Mouse (Mus musculus): ENCODE measurements around the gene Stard3.
A peak's percentile ranks its signal among the peaks of the same experiment; 100 is the strongest.

Stard3 gene

DNA sequence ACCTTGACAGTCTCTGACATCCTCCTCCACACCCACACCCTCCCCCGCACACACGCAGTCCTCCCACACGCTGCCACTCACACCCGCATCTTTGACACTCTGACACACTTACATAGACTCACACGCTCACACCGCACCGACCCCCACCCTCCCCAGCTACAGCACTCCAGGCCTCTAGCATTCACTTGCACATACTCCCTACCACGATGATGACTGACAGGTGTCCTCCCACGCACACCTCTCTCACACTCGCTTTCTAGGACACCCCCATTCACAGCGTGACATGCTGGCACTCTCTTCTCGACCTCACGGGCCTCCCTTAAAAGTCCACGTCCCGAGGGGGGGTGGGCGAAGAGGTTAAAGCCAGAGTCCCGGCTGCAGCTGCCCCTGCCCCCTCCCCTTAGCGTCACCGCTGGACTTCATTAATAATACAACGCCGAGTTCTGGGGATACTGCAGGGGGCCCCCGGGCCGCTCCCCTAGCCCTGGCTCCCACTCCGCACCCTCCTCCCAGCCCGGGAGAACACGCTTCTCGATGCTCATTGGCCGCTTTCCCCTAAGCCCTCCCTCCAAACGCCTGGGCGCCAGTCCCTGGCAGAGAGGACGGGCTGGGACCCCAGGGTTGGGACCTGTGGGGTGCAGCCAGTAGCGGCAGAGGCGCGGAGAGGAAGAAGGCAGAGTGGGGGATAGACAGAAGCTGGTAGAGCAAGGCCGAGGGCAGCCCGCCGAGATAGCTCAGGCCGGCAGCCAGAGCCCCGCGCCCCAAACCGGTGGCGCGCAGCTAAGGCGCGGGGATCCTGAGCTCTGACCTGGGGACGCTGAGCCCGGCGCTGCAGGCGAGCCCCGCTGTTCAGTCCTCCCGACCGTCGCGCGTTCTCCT, 9.8 kb upstream of the Stard3 start, which contains the start of gene Ppp1r1b:
Gene Ppp1r1b, plus strand, starts transcription at position 322 of the 879 bp plus-strand sequence.
- peak; percentile 72 for DNase-seq

DNA sequence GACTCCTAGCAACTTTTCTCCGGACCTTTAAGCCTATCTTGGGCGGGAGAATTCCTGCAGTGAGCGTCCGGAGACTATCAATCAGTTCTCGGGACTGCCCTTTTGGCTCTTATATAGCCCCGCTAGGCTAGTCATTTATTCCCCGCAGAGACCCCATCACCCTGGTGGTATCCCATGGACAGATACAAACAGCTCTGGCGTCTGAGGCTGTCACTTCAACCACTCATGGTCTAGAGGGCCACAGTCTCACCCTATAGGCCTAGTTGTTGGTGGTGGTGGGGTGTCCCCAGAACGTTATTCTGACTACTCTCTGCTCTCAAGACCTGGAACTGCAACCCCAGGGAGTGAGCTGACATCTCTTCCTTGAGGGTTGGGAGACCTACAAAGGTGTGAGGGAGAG, 8.9 kb upstream of the Stard3 start:
- DNase-seq = no peak

DNA sequence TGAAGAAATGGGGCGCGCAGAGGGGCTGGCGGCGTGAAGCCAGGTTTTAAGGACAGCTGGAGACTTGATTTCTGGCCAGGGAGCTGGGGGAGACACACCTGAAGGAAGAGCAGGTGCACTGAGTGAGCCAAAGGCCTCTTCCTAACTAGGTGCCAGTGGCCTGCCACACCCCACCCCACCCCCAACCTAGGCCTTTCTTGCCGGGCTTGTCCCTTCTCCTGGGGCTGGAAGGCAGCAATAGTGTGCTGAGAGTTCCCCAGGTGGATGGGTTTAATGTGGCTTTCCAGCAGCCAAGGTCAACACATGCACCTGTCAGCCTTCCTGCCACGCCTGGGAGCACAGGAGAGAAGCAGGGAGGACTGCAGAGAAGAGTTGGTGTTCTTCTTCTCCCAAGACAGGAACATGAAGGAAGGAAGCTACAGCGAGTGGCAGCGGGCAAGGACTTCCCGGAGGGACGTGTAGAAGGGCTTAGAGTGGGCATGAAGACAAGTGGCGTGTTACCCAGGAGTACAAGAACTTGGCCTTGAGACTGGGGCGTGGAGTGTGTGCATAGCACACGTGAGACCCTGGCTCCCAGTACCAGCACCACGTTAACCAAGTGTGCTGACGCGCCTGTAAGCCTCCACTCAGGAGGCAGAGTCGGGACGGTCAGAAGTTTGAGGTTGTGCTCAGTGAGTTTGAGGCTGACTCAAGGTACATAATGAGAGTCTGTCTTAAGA, 5.7 kb upstream of the Stard3 start:
- DNase-seq = no peak

DNA sequence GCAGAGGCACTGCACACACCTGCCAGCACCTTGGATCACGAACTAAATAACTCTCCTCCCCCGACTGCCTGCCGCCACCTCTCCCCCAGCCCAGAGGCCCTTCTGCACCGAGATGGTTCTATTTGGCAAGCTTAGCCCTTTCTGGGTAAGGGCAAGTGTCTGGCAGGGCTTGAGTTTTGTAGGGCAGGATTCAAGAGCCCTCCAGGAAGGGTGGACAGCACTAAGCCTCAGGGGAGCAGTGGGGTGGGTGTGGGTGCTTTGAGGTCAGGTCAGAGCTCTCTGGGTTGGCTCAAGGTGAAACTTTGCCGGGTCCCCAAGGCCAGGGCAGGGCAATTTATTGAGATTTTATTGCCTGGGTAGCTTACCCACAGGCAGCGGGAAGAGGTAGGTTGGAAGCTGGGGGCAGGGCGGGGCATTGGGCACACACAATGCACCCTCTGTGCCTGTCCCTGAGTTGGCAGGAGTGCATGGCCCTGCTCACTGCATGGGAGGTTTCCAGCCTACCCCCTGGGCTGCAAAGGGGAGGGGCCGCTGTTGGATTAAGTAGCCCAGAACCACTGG, 4.4 kb upstream of the Stard3 start:
- DNase-seq = no peak

DNA sequence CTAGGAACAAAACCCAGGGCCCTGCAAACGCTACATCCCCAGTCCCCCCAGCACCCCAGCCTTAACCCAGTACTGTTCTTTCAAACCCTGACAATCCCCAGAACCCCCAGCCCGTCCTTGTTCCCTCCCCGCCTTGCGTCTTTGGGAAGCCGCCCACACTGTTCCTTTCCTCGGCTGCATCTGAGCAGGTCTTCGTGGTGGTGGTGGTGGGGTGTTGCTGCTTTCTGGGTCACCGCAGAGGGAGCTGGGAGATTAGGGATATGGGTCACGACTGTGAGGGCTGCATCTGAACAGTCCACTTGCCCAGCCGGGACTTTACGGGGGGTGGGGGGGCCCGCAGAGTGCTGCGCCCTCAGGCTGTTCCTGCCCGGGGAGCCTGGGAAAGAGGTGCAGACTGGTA, 3.7 kb upstream of the Stard3 start:
- DNase-seq = no peak

DNA sequence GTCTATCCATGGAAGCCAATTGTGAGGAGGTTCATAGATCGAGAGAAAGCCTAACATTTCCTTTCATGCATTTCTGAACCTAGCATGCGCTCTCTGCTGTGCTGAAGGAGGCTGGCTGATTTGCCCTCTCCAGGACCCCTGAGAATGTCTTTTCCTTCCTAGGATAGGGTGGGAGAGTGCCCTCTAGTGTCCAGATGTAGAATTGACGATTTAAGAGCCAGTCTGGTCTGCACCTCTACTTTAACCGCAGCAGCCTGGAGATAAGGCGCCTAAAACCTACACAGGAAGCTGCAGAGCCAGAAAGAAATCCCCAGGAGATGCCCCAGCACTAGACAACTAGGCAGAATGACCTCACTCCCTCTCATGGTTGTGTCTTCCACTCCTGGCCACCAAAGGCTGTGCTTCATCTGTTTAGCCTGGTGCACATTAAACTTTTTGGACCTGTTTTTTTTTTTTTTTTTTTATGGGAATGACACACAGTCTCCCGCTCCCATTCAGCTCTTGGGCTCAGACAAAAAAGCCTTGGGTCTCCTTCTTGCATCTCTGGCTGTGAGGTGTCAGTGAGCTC, 2.4 kb upstream of the Stard3 start:
- peak; percentile 71 for DNase-seq

DNA sequence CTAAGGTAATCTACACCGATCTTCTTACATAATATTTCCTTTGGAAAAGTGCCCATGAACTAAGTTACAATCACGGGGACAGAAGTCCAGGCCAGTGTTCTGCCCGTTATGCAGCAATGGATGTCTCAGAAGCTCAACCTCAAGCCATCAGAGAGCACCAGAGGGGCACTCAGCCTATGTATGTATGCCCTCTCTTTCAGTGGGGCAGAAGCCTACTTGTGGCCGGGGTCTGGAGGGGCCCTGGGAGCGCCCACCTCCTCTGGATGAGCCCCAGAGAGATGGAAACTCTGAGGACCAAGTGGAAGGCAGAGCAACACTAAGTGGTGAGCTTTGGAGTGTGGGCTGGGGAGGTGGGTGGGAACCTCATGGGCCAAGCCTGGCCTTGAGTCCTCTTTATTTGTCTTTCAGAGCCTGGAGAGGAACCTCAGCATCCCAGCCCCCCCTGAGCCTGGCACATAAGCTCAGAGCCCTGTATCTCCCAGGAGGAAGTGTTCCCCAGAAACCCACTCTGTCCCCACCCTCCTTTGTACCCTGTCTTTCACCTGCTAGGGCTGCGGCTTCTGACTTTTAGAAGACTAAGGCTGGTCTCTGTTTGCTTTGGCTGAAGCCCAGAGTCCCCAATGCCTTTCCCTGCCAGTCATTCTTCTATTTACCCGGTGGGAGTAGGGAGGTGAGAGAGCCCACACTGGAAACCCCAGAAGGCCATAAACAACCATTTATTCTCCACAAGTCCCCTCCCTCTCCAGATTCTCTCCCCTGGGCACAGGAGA, 1.4 kb upstream of the Stard3 start:
- no peak for DNase-seq

DNA sequence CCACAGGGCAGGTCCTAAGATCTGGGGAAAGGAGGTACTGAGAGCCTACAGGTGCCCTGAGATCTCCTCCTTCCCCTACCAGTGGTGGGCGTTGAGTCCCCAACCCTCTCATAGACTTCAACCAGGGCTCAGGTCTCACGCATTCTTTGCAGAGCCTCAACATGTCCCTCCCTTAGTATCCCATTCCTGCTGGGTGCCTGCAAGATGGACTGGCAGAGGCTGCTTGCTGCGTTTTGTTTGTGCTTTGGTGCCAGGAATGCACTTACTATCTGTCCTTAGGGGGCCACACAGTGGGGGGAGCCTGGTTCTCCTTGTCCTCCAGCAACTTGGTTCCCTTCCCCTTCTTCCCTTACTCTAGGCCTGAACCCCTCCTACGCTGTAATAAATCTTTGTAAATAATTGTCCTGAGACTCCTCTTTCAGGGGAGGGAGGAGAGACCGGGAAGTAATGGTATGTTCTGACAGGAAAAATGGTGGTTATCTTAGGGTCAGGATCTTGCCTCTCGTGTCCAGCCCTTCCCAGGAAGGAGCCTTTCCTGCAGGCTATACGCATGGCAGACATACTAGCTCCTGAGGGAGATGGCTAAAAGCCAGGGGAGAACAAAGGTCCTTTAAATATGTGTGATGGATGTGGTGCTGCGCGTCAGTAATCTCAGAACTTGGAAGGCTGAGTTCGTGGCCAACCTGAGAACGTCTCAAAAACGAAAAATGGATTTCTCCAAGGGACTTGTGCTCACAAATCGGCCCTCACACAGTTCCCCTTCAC, 590 bp upstream of the Stard3 start:
- DNase-seq = no peak

DNA sequence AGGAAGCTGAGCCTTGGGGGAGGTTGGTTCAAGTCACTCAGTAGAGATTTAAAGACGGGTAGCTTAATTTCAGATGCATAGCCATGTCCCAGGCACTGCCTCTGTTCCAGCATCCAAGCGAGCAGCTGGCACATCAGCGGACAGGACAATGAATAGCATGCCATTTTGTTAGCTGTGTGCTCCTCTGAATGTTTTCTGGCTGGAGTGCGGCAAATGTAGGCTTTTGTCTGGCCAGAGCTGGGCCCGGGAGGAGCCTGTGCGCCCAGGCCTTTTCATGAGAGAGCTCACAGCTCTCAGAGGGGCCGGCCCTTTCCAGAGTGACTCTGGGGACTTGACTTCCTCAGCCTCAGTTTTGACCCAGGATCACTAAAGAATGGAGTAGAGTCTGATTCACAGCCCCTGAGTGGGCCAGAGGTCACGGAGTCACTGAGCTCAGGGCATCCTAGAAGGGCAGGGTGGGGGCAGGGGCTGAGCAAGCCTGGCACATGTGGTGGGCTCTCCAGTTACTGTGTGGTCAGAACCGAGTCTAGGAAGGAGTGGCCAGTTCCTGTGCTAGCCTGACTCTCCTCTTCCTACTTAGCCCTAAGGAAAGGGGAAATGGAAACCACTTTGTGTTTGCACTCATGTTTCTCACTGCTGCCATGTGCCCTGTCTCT, 2.8 kb downstream of the Stard3 start:
- DNase-seq = no peak

DNA sequence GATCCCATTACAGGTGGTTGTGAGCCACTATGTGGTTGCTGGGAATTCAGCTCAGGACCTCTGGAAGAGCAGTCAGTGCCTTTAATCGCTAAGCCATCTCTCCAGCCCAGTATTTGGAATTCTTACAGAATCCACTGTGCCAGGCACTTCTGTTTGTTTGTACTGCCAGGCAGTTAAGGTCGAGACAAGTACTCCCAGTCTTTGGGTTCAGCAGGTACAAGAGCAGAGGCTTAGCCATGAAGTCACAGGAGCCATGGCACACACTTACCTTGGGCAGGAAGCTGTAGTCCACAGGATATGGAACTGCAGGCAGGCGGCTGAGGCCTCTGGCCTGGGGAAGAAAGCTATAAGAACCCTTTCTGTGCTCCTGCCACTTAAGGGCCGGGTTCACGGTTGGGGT, 5.6 kb downstream of the Stard3 start:
- no peak for DNase-seq

DNA sequence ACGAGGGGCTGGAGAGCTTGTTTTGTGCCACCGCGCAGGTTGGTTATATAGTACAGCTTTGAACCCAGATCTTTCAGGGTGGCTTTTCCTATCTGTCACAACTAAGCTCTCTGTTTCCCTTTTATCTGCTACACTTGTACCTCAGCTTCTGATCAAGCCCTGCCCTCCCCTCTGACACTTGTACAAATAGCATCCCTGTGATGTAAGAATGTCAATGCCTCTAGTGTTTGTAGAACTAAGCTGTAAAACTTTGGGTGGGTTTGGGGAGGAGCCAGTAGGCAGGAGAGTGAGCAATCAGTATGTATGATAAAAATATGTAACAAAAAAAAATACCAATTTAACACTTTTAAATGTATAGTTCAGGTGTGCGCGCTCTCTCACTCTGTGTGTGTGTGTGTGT, 6.2 kb downstream of the Stard3 start:
- no peak for DNase-seq

DNA sequence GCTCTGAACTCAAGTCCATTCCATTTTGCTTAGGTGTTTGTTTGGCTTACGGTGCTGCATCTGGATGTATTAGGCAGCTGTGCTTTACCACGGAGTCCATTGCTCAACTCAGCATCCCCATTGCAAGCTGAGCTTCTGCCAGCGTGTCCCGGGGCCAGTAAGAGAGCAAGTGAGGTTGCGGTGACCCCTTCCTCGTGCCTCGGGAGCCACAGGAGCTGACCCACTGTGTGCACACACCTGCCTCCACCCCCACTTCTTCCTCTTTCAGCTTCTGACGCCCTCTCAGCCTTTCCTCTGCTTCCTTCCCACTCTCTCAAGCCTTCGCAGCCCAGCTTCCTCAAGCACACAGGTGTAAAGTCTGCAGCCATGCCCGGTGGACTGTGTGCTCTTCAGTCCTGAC, 8.1 kb downstream of the Stard3 start:
- peak; percentile 42 for DNase-seq

DNA sequence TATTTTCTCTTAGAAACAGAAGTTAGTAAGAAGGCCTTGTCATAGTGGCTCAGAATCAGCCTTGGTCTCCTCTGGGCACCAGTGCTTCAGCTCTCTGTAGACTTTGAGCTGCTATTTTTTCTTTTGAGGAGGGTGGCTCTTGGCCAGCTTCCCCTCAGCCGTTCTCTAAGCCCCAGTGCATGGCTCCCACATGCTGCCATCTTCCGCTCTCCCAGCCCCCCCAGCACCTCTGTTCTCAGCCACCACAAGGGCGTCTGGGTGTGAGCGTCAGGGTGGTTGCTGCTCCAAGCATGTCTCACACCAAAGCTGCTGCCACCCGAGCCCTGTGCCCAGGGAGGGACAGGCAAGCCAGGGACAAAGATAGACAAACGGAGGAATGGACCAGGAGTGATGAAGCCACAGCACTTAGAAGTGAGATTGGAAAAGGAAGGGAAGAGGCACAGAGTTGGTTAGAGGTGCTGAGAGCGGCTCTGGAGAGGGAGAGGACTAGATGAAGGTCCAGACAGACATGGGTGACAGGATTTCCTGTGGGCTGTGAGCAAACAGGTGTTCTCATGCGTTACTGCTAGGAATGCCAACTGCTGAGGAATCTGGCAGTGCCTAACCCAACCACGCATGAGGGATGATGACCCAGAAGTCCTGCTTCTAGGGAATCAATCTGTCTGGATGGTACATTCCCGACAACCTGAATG, 9.1 kb downstream of the Stard3 start:
- peak; percentile 71 for DNase-seq

DNA sequence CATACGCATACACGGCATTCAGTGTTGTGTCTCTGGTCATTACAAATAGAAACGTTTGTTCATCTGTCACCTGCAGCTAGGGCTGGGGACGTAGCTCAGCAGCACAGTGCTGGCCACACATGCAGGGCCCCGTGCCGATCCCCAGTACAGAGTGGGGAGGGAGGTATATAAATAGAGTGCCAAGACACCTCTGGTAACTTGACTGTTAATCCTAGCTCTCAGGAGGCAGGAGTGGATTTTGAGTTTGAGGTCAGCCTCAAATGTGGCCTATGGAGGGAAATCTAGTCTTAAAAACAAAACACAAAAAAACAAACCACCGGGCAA, 9.7 kb downstream of the Stard3 start:
- no peak for DNase-seq

DNA sequence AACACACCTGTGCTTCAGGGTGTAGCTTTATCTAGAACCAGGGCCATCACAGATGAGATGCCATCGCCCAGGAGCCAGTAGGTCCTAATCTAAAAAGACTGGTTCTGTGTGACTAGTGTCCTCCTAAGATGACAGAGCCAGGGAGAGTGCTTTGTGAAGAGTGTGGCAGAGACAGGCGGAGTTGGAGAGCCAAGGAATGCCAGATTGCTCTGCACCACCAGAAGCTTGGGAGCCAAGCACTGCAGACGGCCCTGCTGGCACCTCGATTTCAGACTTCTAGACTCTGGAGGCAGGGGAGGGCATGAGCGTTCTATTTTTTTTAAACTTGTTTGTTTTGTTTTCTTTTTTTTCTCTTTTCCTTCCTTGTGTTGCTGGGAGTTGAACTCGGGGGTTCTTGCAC, 11.2 kb downstream of the Stard3 start:
- no peak for DNase-seq

DNA sequence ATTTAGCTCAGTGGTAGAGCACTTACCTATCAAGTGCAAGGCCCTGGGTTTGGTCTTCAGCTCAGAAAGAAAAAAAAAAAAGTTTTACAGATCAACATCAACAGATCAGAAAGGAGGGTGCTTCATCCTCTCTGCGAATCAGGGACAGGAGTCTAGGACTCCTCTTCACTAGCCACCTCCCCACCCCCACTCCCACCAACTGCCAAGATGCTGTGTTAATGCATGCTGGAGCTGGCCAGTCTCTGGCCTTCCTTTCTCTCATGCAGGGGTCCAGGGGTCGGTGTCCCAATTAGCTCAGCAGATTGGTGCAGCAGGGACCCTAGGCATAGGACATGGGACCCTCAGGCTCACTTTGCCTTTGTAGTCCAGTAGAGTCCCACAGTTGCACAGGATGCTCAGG, 12.4 kb downstream of the Stard3 start:
- no peak for DNase-seq

DNA sequence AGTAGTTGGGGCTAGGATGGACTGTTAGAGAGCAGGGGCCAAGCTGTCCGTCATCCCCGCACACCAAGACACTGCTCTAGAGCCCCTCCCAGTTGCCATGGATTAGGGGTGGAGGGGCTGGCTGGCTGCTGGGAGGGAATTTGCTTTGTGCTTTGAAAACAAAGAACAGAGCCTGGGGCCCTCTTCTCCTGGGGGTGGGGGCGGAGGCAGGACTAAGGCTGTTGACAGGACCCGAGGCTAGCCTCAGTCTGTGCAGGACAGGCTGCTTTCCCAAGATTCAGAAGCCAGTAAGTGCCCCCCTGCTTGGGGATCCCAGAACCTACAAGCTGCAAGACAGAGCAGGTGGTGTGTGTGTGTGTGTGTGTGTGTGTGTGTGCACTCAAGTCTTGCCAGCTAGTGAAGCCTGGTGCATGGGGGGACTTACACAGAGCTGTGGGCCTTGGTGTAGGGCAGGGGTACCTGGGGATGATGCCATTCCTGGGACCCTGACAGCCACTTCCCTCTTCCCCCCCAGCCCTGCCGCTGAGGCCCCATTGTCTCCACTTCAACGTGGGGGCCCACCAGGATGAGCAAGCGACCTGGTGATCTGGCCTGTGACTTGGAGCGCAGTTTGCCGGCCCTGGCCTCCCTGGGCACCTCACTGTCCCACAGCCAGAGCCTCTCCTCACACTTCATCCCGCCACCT, 13.5 kb downstream of the Stard3 start:
- no peak for DNase-seq

DNA sequence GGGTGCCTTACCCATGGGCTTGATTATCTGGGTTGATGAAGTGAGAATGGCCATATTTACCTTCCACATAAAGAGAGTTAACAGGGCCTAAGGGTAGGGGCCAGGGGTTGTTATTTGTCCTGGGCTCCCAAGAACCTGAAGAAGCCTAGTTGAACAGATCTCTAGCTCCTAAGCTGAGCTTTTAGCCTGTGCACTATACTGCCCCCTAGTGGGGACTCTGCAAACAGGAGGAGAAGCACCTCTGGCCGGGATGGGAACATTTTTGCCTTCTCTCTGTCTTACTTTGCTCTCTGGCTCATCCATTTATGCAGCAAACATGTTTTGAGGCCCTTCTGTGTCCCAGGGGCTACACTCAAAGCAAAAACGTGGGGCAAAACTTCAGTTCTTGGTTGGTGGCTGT, 14.2 kb downstream of the Stard3 start:
- peak; percentile 67 for DNase-seq

DNA sequence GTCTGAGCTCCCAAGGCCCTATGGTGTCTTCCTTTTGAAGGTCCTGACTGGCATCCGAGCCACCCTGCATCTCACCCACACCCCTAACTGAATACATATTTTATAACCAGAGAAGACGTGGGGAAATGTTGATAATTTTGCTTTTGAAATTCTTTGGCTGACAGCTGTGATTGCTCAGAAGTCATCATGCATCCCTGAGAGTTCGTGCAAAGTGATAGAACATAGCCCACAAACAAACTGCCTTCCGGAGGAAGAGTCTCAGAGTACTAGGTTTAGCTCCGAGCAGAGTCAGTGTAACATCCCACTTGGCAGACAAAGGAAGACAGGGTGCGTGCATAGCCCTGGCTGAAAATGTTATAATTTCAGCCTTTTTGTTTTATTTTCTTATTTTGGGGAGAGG, 15.1 kb downstream of the Stard3 start:
- DNase-seq = no peak

DNA sequence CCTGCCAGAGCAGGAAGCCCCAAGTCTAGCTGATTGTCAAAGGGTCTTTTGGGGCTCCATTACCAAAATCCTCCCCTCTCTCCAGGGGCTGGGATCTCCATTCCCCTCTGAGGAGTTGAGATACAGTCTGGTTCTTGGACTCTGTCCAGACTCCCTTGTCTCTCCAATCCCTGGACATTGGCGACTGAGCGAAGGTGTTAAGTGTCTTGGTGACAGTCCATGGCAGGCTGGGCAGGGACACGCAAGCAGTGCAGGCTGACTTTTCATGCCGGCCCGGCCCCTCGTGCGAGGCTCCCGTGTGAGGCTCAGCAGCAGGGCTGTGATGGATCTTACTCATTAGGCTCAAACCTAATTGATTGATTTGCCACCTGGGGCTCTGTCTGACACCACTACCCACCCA, 16.1 kb downstream of the Stard3 start:
- no peak for DNase-seq
